Mouse (Mus musculus) heart, postnatal 0 days (tissue): ENCODE results near the gene Homer2.

Experiments
- CTCF ChIP-seq: IDR thresholded peaks from 2 replicates; pipeline ENCODE4 v1.5.1; 2016; ENCODE audit warnings: antibody characterized with exemption, control low read depth, low read depth
- EP300 ChIP-seq: IDR thresholded peaks from 2 replicates; pipeline ENCODE4 v1.6.1; 2016; ENCODE audit warnings: antibody characterized with exemption, low read depth

DNA sequence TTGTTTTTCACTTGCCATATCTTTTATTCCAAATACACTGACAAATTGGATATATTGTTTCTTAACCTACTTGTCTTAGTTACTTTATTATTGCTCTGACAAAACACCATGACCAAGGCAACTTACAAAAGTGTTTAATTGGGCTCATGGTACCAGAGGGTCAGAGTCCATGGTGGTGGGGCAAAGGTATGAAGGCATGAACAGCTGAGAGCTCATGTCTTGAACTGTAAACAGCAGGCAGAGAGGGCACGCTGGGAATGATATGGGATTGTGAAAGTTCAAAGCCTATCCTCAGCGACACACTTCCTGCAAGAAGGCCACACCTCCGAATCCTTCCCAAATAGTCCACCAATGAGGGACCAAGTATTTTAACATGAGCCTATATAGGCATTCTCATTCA lies 40.6 kb upstream of the Homer2 start:
- TF ChIP-seq CTCF (no peak), EP300 (no peak)
